Mouse (Mus musculus) stomach, embryonic 16.5 days (tissue): ENCODE measurements around the gene Get4. TPM values are rescaled to one million over a fixed set of nuclear protein-coding genes. Genes with fewer than 3 reads are reported as not detected.

ENCODE experiments used
- ATAC-seq: fragments of 200-750 bp; cut with Nextera tagmentation; 2 replicates; pipeline ENCODE4 v1.8.0; 2017; ENCODE audit warnings: moderate number of reproducible peaks, moderate TSS enrichment; ENCODE audit not compliant: insufficient read depth, low FRiP score
- H3K27ac ChIP-seq: fragments of 300-500 bp; sonication (generic); 2 replicates; pipeline ENCODE4 v1.5.1; 2014; ENCODE audit warnings: low read length
- H3K27me3 ChIP-seq: fragments of 300-500 bp; sonication (generic); 2 replicates; pipeline ENCODE4 v1.6.1; 2014; ENCODE audit warnings: low read length, control low read depth, mixed read lengths; ENCODE audit not compliant: control insufficient read depth, insufficient read depth
- H3K36me3 ChIP-seq: fragments of 300-500 bp; sonication (generic); 2 replicates; pipeline ENCODE4 v1.6.1; 2014; ENCODE audit warnings: low read length; ENCODE audit not compliant: control insufficient read depth, insufficient read depth
- H3K4me1 ChIP-seq: fragments of 300-500 bp; sonication (generic); 2 replicates; pipeline ENCODE4 v1.6.1; 2014; ENCODE audit warnings: low read length, control low read depth, mixed read lengths; ENCODE audit not compliant: control insufficient read depth, insufficient read depth
- H3K4me2 ChIP-seq: fragments of 300-500 bp; sonication (generic); 2 replicates; pipeline ENCODE4 v1.6.1; 2014; ENCODE audit warnings: low read depth, low read length, mixed read lengths
- H3K4me3 ChIP-seq: fragments of 300-500 bp; sonication (generic); replicated peaks from 2 replicates; pipeline ENCODE4 v1.5.1; 2014; ENCODE audit warnings: mild to moderate bottlenecking, low read length
- H3K9ac ChIP-seq: fragments of 300-500 bp; sonication (generic); 2 replicates; pipeline ENCODE4 v1.6.1; 2014; ENCODE audit warnings: low read length
- H3K9me3 ChIP-seq: fragments of 300-500 bp; sonication (generic); replicated peaks from 2 replicates; pipeline ENCODE4 v1.6.1; 2016; ENCODE audit warnings: low read length, control low read depth; ENCODE audit not compliant: control insufficient read depth
- WGBS: fragments of 180-500 bp; shearing (Covaris S2); extraction: QIAGEN DNeasy Blood & Tissue Kit; methylation state at CpG from one replicate; pipeline ENCODE4 v1.1.7; 2014; 5-methylcytosine and 5-hydroxymethylcytosine counted together
- polyA plus RNA-seq: library from polyadenylated mRNA; unstranded; fragments of >200 nt; fragmentation: Nextera tagmentation; extraction: Ambion mirVana; gene quantifications from 2 replicates; pipeline ENCODE4 v1.2.1, GENCODE M21; 2015

Get4 gene
- polyA plus RNA-seq, 1 experiment from 2014 or later = 142 TPM

- peak; percentile 41; the same call in 1 of the 2 replicates for ATAC-seq
- Histone ChIP-seq H3K36me3 (no peaks in the 10 kb centered on the region), H3K27me3 (no peaks in the 10 kb centered on the region), H3K9me3 (no peaks in the 10 kb centered on the region), H3K4me2 (no peak overlapping the region; the same call in 1 of the 2 replicates), H3K4me1 (peaks cover 18% of the 10 kb centered on the region), H3K27ac (peak overlapping the region; percentile 23; the same call in 1 of the 2 replicates), H3K9ac (no peak overlapping the region), H3K4me3 (no peak overlapping the region)
- 4% methylated on average over 15 of the region's 15 CpGs for WGBS
These were observed 30.1 kb downstream of the Get4 start for GRCm38 (mm10) chr5:139282191-139282590.

- Histone ChIP-seq H3K4me3 (no peak overlapping the region), H3K9ac (no peak overlapping the region), H3K27ac (no peak overlapping the region), H3K9me3 (no peaks in the 10 kb centered on the region), H3K36me3 (no peaks in the 10 kb centered on the region), H3K27me3 (no peaks in the 10 kb centered on the region), H3K4me1 (peaks cover 18% of the 10 kb centered on the region), H3K4me2 (no peak overlapping the region)
- no peak for ATAC-seq
- 97% methylated on average over 14 of the region's 14 CpGs for WGBS
These were observed 31.5 kb downstream of the Get4 start for GRCm38 (mm10) chr5:139283460-139284180.

GRCm38 (mm10) chr5:139285383-139286067 lies 33.4 kb downstream of the Get4 start:
- Histone ChIP-seq H3K36me3 (no peaks in the 10 kb centered on the region), H3K4me1 (peaks cover 18% of the 10 kb centered on the region), H3K9me3 (no peaks in the 10 kb centered on the region), H3K27ac (peak overlapping the region; percentile 74; the same call in 1 of the 2 replicates), H3K9ac (peak overlapping the region; percentile 46), H3K4me3 (no peak overlapping the region), H3K27me3 (no peaks in the 10 kb centered on the region), H3K4me2 (no peak overlapping the region)
- 50% methylated on average over 8 of the region's 8 CpGs for WGBS
- 0 out of 2 replicates have a peak, but pooled peaks have one; percentile 9 for ATAC-seq

- H3K4me2 ChIP-seq = no peak overlapping the region
These were observed 34.2 kb downstream of the Get4 start for GRCm38 (mm10) chr5:139286142-139286941.

GRCm38 (mm10) chr5:139287099-139287498 lies 35.0 kb downstream of the Get4 start:
- Histone ChIP-seq H3K36me3 (no peaks in the 10 kb centered on the region), H3K4me3 (no peak overlapping the region), H3K27ac (peak overlapping the region; percentile 74), H3K9ac (no peak overlapping the region; the same call in 1 of the 2 replicates), H3K9me3 (no peaks in the 10 kb centered on the region), H3K4me1 (peaks cover 18% of the 10 kb centered on the region), H3K4me2 (no peak overlapping the region), H3K27me3 (no peaks in the 10 kb centered on the region)
- 73% methylated on average over 5 of the region's 5 CpGs for WGBS
- ATAC-seq = no peak

More at GRCm38 (mm10) chr5:139286142-139286941, 34.2 kb downstream of the Get4 start:
- ATAC-seq = 0 out of 2 replicates have a peak, but pooled peaks have one; percentile 12
- Histone ChIP-seq H3K27ac (peak overlapping the region; percentile 74), H3K9ac (peak overlapping the region; percentile 43; the same call in 1 of the 2 replicates), H3K27me3 (no peaks in the 10 kb centered on the region), H3K4me3 (no peak overlapping the region), H3K9me3 (no peaks in the 10 kb centered on the region), H3K36me3 (no peaks in the 10 kb centered on the region), H3K4me1 (peaks cover 18% of the 10 kb centered on the region)
- WGBS = 42% methylated on average over 14 of the region's 14 CpGs

- Histone ChIP-seq H3K4me2 (no peak overlapping the region), H3K9me3 (no peaks in the 10 kb centered on the region), H3K27ac (peak overlapping the region; percentile 15; the same call in 1 of the 2 replicates), H3K27me3 (no peaks in the 10 kb centered on the region), H3K36me3 (no peaks in the 10 kb centered on the region), H3K4me3 (no peak overlapping the region), H3K9ac (no peak overlapping the region), H3K4me1 (peaks cover 18% of the 10 kb centered on the region)
- ATAC-seq = no peak
- WGBS = 80% methylated on average over 4 of the region's 4 CpGs
These were observed 35.7 kb downstream of the Get4 start for GRCm38 (mm10) chr5:139287787-139288186.

GRCm38 (mm10) chr5:139288591-139288990 lies 36.5 kb downstream of the Get4 start:
- Histone ChIP-seq H3K36me3 (no peaks in the 10 kb centered on the region), H3K4me3 (no peak overlapping the region), H3K4me2 (no peak overlapping the region), H3K9me3 (no peaks in the 10 kb centered on the region), H3K27me3 (no peaks in the 10 kb centered on the region), H3K27ac (no peak overlapping the region), H3K9ac (no peak overlapping the region), H3K4me1 (peaks cover 18% of the 10 kb centered on the region)
- 80% methylated on average over 4 of the region's 4 CpGs for WGBS
- no peak for ATAC-seq

- no peak overlapping the region for H3K27ac ChIP-seq
- no peak for ATAC-seq
These were observed 38.5 kb downstream of the Get4 start for GRCm38 (mm10) chr5:139290467-139291259.

More at GRCm38 (mm10) chr5:139290467-139291259, 38.5 kb downstream of the Get4 start:
- Histone ChIP-seq H3K9ac (no peak overlapping the region), H3K4me1 (peaks cover 15% of the 10 kb centered on the region), H3K36me3 (no peaks in the 10 kb centered on the region), H3K27me3 (no peaks in the 10 kb centered on the region), H3K9me3 (no peaks in the 10 kb centered on the region), H3K4me2 (no peak overlapping the region), H3K4me3 (no peak overlapping the region)
- 81% methylated on average over 12 of the region's 12 CpGs for WGBS
